Mouse (Mus musculus): ENCODE results near the gene Myl12a. TPM values are rescaled to one million over a fixed set of nuclear protein-coding genes. Genes with fewer than 3 reads are reported as not detected.

The Myl12a gene
- polyA plus RNA-seq (2012; rRNA removed), result 294 and 408 TPM in 2 replicates

GRCm38 (mm10) chr17:71002744-71003094 is at the start of gene Myl12a:
Gene Myl12a, minus strand, starts transcription at chr17:71002878.
- DNase-seq (ENCODE audit: low spot score), result no peak

- no peak for DNase-seq (ENCODE audit: low spot score)
Observed at GRCm38 (mm10) chr17:71049292-71049691, 46.6 kb upstream of the Myl12a start.

- DNase-seq (ENCODE audit: low spot score), result no peak
Observed at GRCm38 (mm10) chr17:71046856-71047255, 44.2 kb upstream of the Myl12a start.

GRCm38 (mm10) chr17:71045591-71045990 is 42.9 kb upstream of the Myl12a start:
- DNase-seq (ENCODE audit: low spot score), result no peak

GRCm38 (mm10) chr17:71042645-71043044 is 40.0 kb upstream of the Myl12a start:
- DNase-seq (ENCODE audit: low spot score), result no peak

GRCm38 (mm10) chr17:71040582-71040880 is 37.9 kb upstream of the Myl12a start:
- DNase-seq (ENCODE audit: low spot score), result no peak

- no peak for DNase-seq (ENCODE audit: low spot score)
Observed at GRCm38 (mm10) chr17:71039851-71040581, 37.3 kb upstream of the Myl12a start.

GRCm38 (mm10) chr17:71038812-71039211 is 36.1 kb upstream of the Myl12a start:
- no peak for DNase-seq (ENCODE audit: low spot score)

GRCm38 (mm10) chr17:71037188-71037587 is 34.5 kb upstream of the Myl12a start:
- DNase-seq (ENCODE audit: low spot score), result no peak

GRCm38 (mm10) chr17:71034472-71034871 is 31.8 kb upstream of the Myl12a start:
- no peak for DNase-seq (ENCODE audit: low spot score)

GRCm38 (mm10) chr17:71032719-71033118 is 30.0 kb upstream of the Myl12a start:
- no peak for DNase-seq (ENCODE audit: low spot score)

- DNase-seq (ENCODE audit: low spot score), result no peak
Observed at GRCm38 (mm10) chr17:71027186-71027585, 24.5 kb upstream of the Myl12a start.

- no peak for DNase-seq (ENCODE audit: low spot score)
Observed at GRCm38 (mm10) chr17:71025922-71026321, 23.2 kb upstream of the Myl12a start.

GRCm38 (mm10) chr17:71024071-71024470 is 21.4 kb upstream of the Myl12a start:
- no peak for DNase-seq (ENCODE audit: low spot score)

GRCm38 (mm10) chr17:71022841-71023240 is 20.2 kb upstream of the Myl12a start:
- no peak for DNase-seq (ENCODE audit: low spot score)

- DNase-seq (ENCODE audit: low spot score), result no peak
Observed at GRCm38 (mm10) chr17:71019860-71020259, 17.2 kb upstream of the Myl12a start.

GRCm38 (mm10) chr17:71019309-71019655 is 16.6 kb upstream of the Myl12a start:
- DNase-seq (ENCODE audit: low spot score), result no peak

- DNase-seq (ENCODE audit: low spot score), result no peak
Observed at GRCm38 (mm10) chr17:71018616-71019308, 16.1 kb upstream of the Myl12a start.

GRCm38 (mm10) chr17:71018151-71018550 is 15.5 kb upstream of the Myl12a start:
- DNase-seq (ENCODE audit: low spot score), result no peak

GRCm38 (mm10) chr17:71017457-71017998 is 14.8 kb upstream of the Myl12a start:
- no peak for DNase-seq (ENCODE audit: low spot score)

- DNase-seq (ENCODE audit: low spot score), result no peak
Observed at GRCm38 (mm10) chr17:71014911-71015310, 12.2 kb upstream of the Myl12a start.

GRCm38 (mm10) chr17:71013105-71013504 is 10.4 kb upstream of the Myl12a start:
- no peak for DNase-seq (ENCODE audit: low spot score)

- DNase-seq (ENCODE audit: low spot score), result no peak
Observed at GRCm38 (mm10) chr17:71011931-71012662, 9.4 kb upstream of the Myl12a start.

All from urinary bladder, adult 2 months (tissue).